Mouse (Mus musculus): ENCODE measurements around the gene Klf16. TPM values are rescaled to one million over a fixed set of nuclear protein-coding genes. Genes with fewer than 3 reads are reported as not detected.
A peak's percentile ranks its signal among the peaks of the same experiment; 100 is the strongest.

Gene Klf16
- total and polyA plus RNA-seq, 2 experiments from 2014 or later, result 8.6 to 16.6 TPM

- Histone ChIP-seq H3K9ac (replicated peaks; ENCODE audit: low read length) (no peak overlapping the region), H3K36me3 (ENCODE audit: insufficient read depth, low read length) (no peaks in the 10 kb centered on the region), H3K27me3 (ENCODE audit: insufficient read depth, low read length) (peaks cover 12% of the 10 kb centered on the region; the same call in 1 of the 2 replicates), H3K4me3 (ENCODE audit: low read length) (no peak overlapping the region), H3K4me1 (ENCODE audit: insufficient read depth, low read length) (no peaks in the 10 kb centered on the region), H3K9me3 (ENCODE audit: low read length) (no peaks in the 10 kb centered on the region), H3K4me2 (ENCODE audit: low read depth, low read length) (peak overlapping the region; percentile 23), H3K27ac (no peak overlapping the region)
- 15% methylated on average over 13 of the region's 13 CpGs for WGBS
- DNase-seq (ENCODE audit: low spot score) (no peak), ATAC-seq (no peak)
- no peak for TF ChIP-seq CTCF (IDR thresholded peaks at IDR 0.05; ENCODE audit: low read depth)
These were observed 41.4 kb downstream of the Klf16 start for GRCm38 (mm10) chr10:80535711-80536110.

GRCm38 (mm10) chr10:80535071-80535470, 42.0 kb downstream of the Klf16 start:
- peak overlapping the region; percentile 23 for H3K4me2 ChIP-seq (ENCODE audit: low read depth, low read length)
- peaks cover 12% of the 10 kb centered on the region; the same call in 1 of the 2 replicates for H3K27me3 ChIP-seq (ENCODE audit: insufficient read depth, low read length)
- WGBS, result 13% methylated on average over 14 of the region's 14 CpGs
- no peak overlapping the region for H3K4me3 ChIP-seq (ENCODE audit: low read length)
- ATAC-seq (no peak), DNase-seq (ENCODE audit: low spot score) (no peak)
- H3K9ac ChIP-seq (replicated peaks; ENCODE audit: low read length), result no peak overlapping the region
- no peaks in the 10 kb centered on the region for H3K36me3 ChIP-seq (ENCODE audit: insufficient read depth, low read length)
- H3K9me3 ChIP-seq (ENCODE audit: low read length), result no peaks in the 10 kb centered on the region
- H3K27ac ChIP-seq, result no peak overlapping the region
- no peak for TF ChIP-seq CTCF (IDR thresholded peaks at IDR 0.05; ENCODE audit: low read depth)
- no peaks in the 10 kb centered on the region for H3K4me1 ChIP-seq (ENCODE audit: insufficient read depth, low read length)

- H3K27ac ChIP-seq, result no peak overlapping the region
- ATAC-seq, result peak; percentile 48; the same call in 1 of the 2 replicates
- no peak overlapping the region for H3K4me3 ChIP-seq (ENCODE audit: low read length)
- TF ChIP-seq CTCF (IDR thresholded peaks at IDR 0.05; ENCODE audit: low read depth), result no peak
- peaks cover 12% of the 10 kb centered on the region; the same call in 1 of the 2 replicates for H3K27me3 ChIP-seq (ENCODE audit: insufficient read depth, low read length)
- no peak overlapping the region for H3K4me2 ChIP-seq (ENCODE audit: low read depth, low read length)
- H3K36me3 ChIP-seq (ENCODE audit: insufficient read depth, low read length), result no peaks in the 10 kb centered on the region
- H3K4me1 ChIP-seq (ENCODE audit: insufficient read depth, low read length), result no peaks in the 10 kb centered on the region
- 13% methylated on average over 7 of the region's 7 CpGs for WGBS
- no peaks in the 10 kb centered on the region for H3K9me3 ChIP-seq (ENCODE audit: low read length)
- DNase-seq (ENCODE audit: low spot score), result peak; percentile 27
- no peak overlapping the region for H3K9ac ChIP-seq (replicated peaks; ENCODE audit: low read length)
These were observed 43.4 kb downstream of the Klf16 start for GRCm38 (mm10) chr10:80533704-80534103.

- no peak overlapping the region for H3K27ac ChIP-seq
- no peak overlapping the region for H3K9ac ChIP-seq (replicated peaks; ENCODE audit: low read length)
- no peaks in the 10 kb centered on the region for H3K4me1 ChIP-seq (ENCODE audit: insufficient read depth, low read length)
- DNase-seq (ENCODE audit: low spot score), result no peak
- no peak for TF ChIP-seq CTCF (IDR thresholded peaks at IDR 0.05; ENCODE audit: low read depth)
- H3K9me3 ChIP-seq (ENCODE audit: low read length), result no peaks in the 10 kb centered on the region
- H3K4me3 ChIP-seq (ENCODE audit: low read length), result no peak overlapping the region
- no peak overlapping the region for H3K4me2 ChIP-seq (ENCODE audit: low read depth, low read length)
- ATAC-seq, result no peak
- 86% methylated on average over 11 of the region's 11 CpGs for WGBS
- no peaks in the 10 kb centered on the region for H3K36me3 ChIP-seq (ENCODE audit: insufficient read depth, low read length)
- peaks cover 12% of the 10 kb centered on the region; the same call in 1 of the 2 replicates for H3K27me3 ChIP-seq (ENCODE audit: insufficient read depth, low read length)
These were observed 44.3 kb downstream of the Klf16 start for GRCm38 (mm10) chr10:80532783-80533182.

- H3K4me1 ChIP-seq (ENCODE audit: insufficient read depth, low read length), result 0 out of 2 replicates have a peak, but pooled peaks cover 5% of the 10 kb centered on the region
- no peaks in the 10 kb centered on the region for H3K9me3 ChIP-seq (ENCODE audit: low read length)
- H3K9ac ChIP-seq (replicated peaks; ENCODE audit: low read length), result no peak overlapping the region
- peak; percentile 66 for DNase-seq (ENCODE audit: low spot score)
- H3K4me2 ChIP-seq (ENCODE audit: low read depth, low read length), result peak overlapping the region; percentile 33; the same call in 1 of the 2 replicates
- no peak overlapping the region for H3K27ac ChIP-seq
- no peak overlapping the region for H3K4me3 ChIP-seq (ENCODE audit: low read length)
- no peaks in the 10 kb centered on the region for H3K27me3 ChIP-seq (ENCODE audit: insufficient read depth, low read length)
- ATAC-seq, result peak; percentile 74
- no peak for TF ChIP-seq CTCF (IDR thresholded peaks at IDR 0.05; ENCODE audit: low read depth)
- no peaks in the 10 kb centered on the region for H3K36me3 ChIP-seq (ENCODE audit: insufficient read depth, low read length)
- 24% methylated on average over 9 of the region's 9 CpGs for WGBS
These were observed 50.9 kb downstream of the Klf16 start for GRCm38 (mm10) chr10:80526172-80526571.

GRCm38 (mm10) chr10:80523299-80523698, 53.8 kb downstream of the Klf16 start:
- H3K9ac ChIP-seq (replicated peaks; ENCODE audit: low read length), result no peak overlapping the region
- H3K4me1 ChIP-seq (ENCODE audit: insufficient read depth, low read length), result 0 out of 2 replicates have a peak, but pooled peaks cover 5% of the 10 kb centered on the region
- ATAC-seq, result no peak
- no peaks in the 10 kb centered on the region for H3K9me3 ChIP-seq (ENCODE audit: low read length)
- DNase-seq (ENCODE audit: low spot score), result no peak
- H3K27me3 ChIP-seq (ENCODE audit: insufficient read depth, low read length), result no peaks in the 10 kb centered on the region
- no peak overlapping the region for H3K4me3 ChIP-seq (ENCODE audit: low read length)
- no peak overlapping the region for H3K27ac ChIP-seq
- H3K4me2 ChIP-seq (ENCODE audit: low read depth, low read length), result no peak overlapping the region
- TF ChIP-seq CTCF (IDR thresholded peaks at IDR 0.05; ENCODE audit: low read depth), result peak; percentile 43
- 92% methylated on average over 7 of the region's 7 CpGs for WGBS
- H3K36me3 ChIP-seq (ENCODE audit: insufficient read depth, low read length), result no peaks in the 10 kb centered on the region

GRCm38 (mm10) chr10:80519287-80519686, 57.8 kb downstream of the Klf16 start:
- H3K36me3 ChIP-seq (ENCODE audit: insufficient read depth, low read length), result no peaks in the 10 kb centered on the region
- no peak overlapping the region for H3K4me3 ChIP-seq (ENCODE audit: low read length)
- H3K4me1 ChIP-seq (ENCODE audit: insufficient read depth, low read length), result peaks cover 3% of the 10 kb centered on the region; the same call in 1 of the 2 replicates
- H3K4me2 ChIP-seq (ENCODE audit: low read depth, low read length), result no peak overlapping the region
- WGBS, result 76% methylated on average over 2 of the region's 2 CpGs
- no peaks in the 10 kb centered on the region for H3K9me3 ChIP-seq (ENCODE audit: low read length)
- TF ChIP-seq CTCF (IDR thresholded peaks at IDR 0.05; ENCODE audit: low read depth), result peak; percentile 27
- H3K27me3 ChIP-seq (ENCODE audit: insufficient read depth, low read length), result no peaks in the 10 kb centered on the region
- H3K9ac ChIP-seq (replicated peaks; ENCODE audit: low read length), result no peak overlapping the region
- ATAC-seq (no peak), DNase-seq (ENCODE audit: low spot score) (no peak)
- H3K27ac ChIP-seq, result no peak overlapping the region

Small RNAs within 50 kb of the gene (microRNA-seq; reads per million reads assigned to microRNA genes)
- 0 to 0.18 reads per million in 2 experiments for gene Mir6912

Other genes starting within 250 kb of the Klf16 start
- gene Pcsk4, start 247.8 kb downstream of the Klf16 start, total RNA-seq (2014; rRNA removed), result 3.8 and 6.7 TPM in 2 replicates
- 11.0 and 11.8 TPM in 2 replicates for gene Pcsk4, start 247.8 kb downstream of the Klf16 start, polyA plus RNA-seq (2015; fragmentation: Nextera tagmentation; extraction: Ambion mirVana)
- gene Reep6, start 247.4 kb downstream of the Klf16 start, total RNA-seq (2014; rRNA removed), result 3.7 TPM in 2 replicates
- gene Reep6, start 247.4 kb downstream of the Klf16 start, polyA plus RNA-seq (2015; fragmentation: Nextera tagmentation; extraction: Ambion mirVana), result 5.2 and 5.5 TPM in 2 replicates
- 0.18 and 1.0 TPM in 2 replicates for gene Adamtsl5, start 228.9 kb downstream of the Klf16 start, total RNA-seq (2014; rRNA removed)
- gene Adamtsl5, start 228.9 kb downstream of the Klf16 start, polyA plus RNA-seq (2015; fragmentation: Nextera tagmentation; extraction: Ambion mirVana), result 0.91 and 1.2 TPM in 2 replicates
- 15.7 and 18.3 TPM in 2 replicates for gene Plk5, start 220.9 kb downstream of the Klf16 start, total RNA-seq (2014; rRNA removed)
- gene Plk5, start 220.9 kb downstream of the Klf16 start, polyA plus RNA-seq (2015; fragmentation: Nextera tagmentation; extraction: Ambion mirVana), result 8.9 and 9.3 TPM in 2 replicates
- gene Mex3d, start 189.7 kb downstream of the Klf16 start, total RNA-seq (2014; rRNA removed), result 129 and 145 TPM in 2 replicates
- gene Mex3d, start 189.7 kb downstream of the Klf16 start, polyA plus RNA-seq (2015; fragmentation: Nextera tagmentation; extraction: Ambion mirVana), result 11.6 and 14.2 TPM in 2 replicates
- gene Mbd3, start 177.8 kb downstream of the Klf16 start, total RNA-seq (2014; rRNA removed), result 48.2 and 50.4 TPM in 2 replicates
- 166 and 175 TPM in 2 replicates for gene Mbd3, start 177.8 kb downstream of the Klf16 start, polyA plus RNA-seq (2015; fragmentation: Nextera tagmentation; extraction: Ambion mirVana)
- 369 and 391 TPM in 2 replicates for gene Uqcr11, start 170.5 kb downstream of the Klf16 start, total RNA-seq (2014; rRNA removed)
- 897 and 981 TPM in 2 replicates for gene Uqcr11, start 170.5 kb downstream of the Klf16 start, polyA plus RNA-seq (2015; fragmentation: Nextera tagmentation; extraction: Ambion mirVana)
- 132 TPM in 2 replicates for gene Tcf3, start 143.7 kb downstream of the Klf16 start, total RNA-seq (2014; rRNA removed)
- 36.2 and 36.4 TPM in 2 replicates for gene Tcf3, start 143.7 kb downstream of the Klf16 start, polyA plus RNA-seq (2015; fragmentation: Nextera tagmentation; extraction: Ambion mirVana)
- 2.5 and 5.0 TPM in 2 replicates for gene Onecut3, start 82.5 kb downstream of the Klf16 start, total RNA-seq (2014; rRNA removed)
- 0.57 and 0.74 TPM in 2 replicates for gene Onecut3, start 82.5 kb downstream of the Klf16 start, polyA plus RNA-seq (2015; fragmentation: Nextera tagmentation; extraction: Ambion mirVana)
- gene Atp8b3, start 38.2 kb downstream of the Klf16 start, total RNA-seq (2014; rRNA removed), result 0.61 and 1.1 TPM in 2 replicates
- 0.96 and 1.2 TPM in 2 replicates for gene Atp8b3, start 38.2 kb downstream of the Klf16 start, polyA plus RNA-seq (2015; fragmentation: Nextera tagmentation; extraction: Ambion mirVana)
- gene Rexo1, start 15.8 kb downstream of the Klf16 start, total RNA-seq (2014; rRNA removed), result 47.2 and 51.0 TPM in 2 replicates
- 25.1 and 27.6 TPM in 2 replicates for gene Rexo1, start 15.8 kb downstream of the Klf16 start, polyA plus RNA-seq (2015; fragmentation: Nextera tagmentation; extraction: Ambion mirVana)
- 389 and 721 TPM in 2 replicates for gene Abhd17a, start 13.0 kb upstream of the Klf16 start, total RNA-seq (2014; rRNA removed)
- 159 and 171 TPM in 2 replicates for gene Abhd17a, start 13.0 kb upstream of the Klf16 start, polyA plus RNA-seq (2015; fragmentation: Nextera tagmentation; extraction: Ambion mirVana)
- gene Scamp4, start 25.6 kb upstream of the Klf16 start, total RNA-seq (2014; rRNA removed), result 39.5 and 43.2 TPM in 2 replicates
- 68.3 and 69.1 TPM in 2 replicates for gene Scamp4, start 25.6 kb upstream of the Klf16 start, polyA plus RNA-seq (2015; fragmentation: Nextera tagmentation; extraction: Ambion mirVana)
- 7.3 and 11.4 TPM in 2 replicates for gene Adat3, start 25.6 kb upstream of the Klf16 start, total RNA-seq (2014; rRNA removed)
- gene Adat3, start 25.6 kb upstream of the Klf16 start, polyA plus RNA-seq (2015; fragmentation: Nextera tagmentation; extraction: Ambion mirVana), result 3.6 and 4.0 TPM in 2 replicates
- gene Gm49322, start 28.7 kb upstream of the Klf16 start, total RNA-seq (2014; rRNA removed), result 0.54 and 2.2 TPM in 2 replicates
- gene Gm49322, start 28.7 kb upstream of the Klf16 start, polyA plus RNA-seq (2015; fragmentation: Nextera tagmentation; extraction: Ambion mirVana), result 1.1 TPM in 2 replicates
- gene Csnk1g2, start 45.5 kb upstream of the Klf16 start, total RNA-seq (2014; rRNA removed), result 128 and 156 TPM in 2 replicates
- gene Csnk1g2, start 45.5 kb upstream of the Klf16 start, polyA plus RNA-seq (2015; fragmentation: Nextera tagmentation; extraction: Ambion mirVana), result 94.3 and 95.5 TPM in 2 replicates
- 209 and 213 TPM in 2 replicates for gene Btbd2, start 79.8 kb upstream of the Klf16 start, total RNA-seq (2014; rRNA removed)
- 81.9 and 82.8 TPM in 2 replicates for gene Btbd2, start 79.8 kb upstream of the Klf16 start, polyA plus RNA-seq (2015; fragmentation: Nextera tagmentation; extraction: Ambion mirVana)
- gene Mknk2, start 100.8 kb upstream of the Klf16 start, total RNA-seq (2014; rRNA removed), result 84.5 and 95.4 TPM in 2 replicates
- 38.2 and 40.5 TPM in 2 replicates for gene Mknk2, start 100.8 kb upstream of the Klf16 start, polyA plus RNA-seq (2015; fragmentation: Nextera tagmentation; extraction: Ambion mirVana)
- gene Mob3a, start 124.7 kb upstream of the Klf16 start, total RNA-seq (2014; rRNA removed), result 68.3 and 76.4 TPM in 2 replicates
- 37.2 and 38.8 TPM in 2 replicates for gene Mob3a, start 124.7 kb upstream of the Klf16 start, polyA plus RNA-seq (2015; fragmentation: Nextera tagmentation; extraction: Ambion mirVana)
- gene Izumo4, start 124.9 kb upstream of the Klf16 start, total RNA-seq (2014; rRNA removed), result 31.1 and 31.6 TPM in 2 replicates
- gene Izumo4, start 124.9 kb upstream of the Klf16 start, polyA plus RNA-seq (2015; fragmentation: Nextera tagmentation; extraction: Ambion mirVana), result 46.7 and 52.2 TPM in 2 replicates
- gene Ap3d1, start 164.9 kb upstream of the Klf16 start, total RNA-seq (2014; rRNA removed), result 195 and 201 TPM in 2 replicates
- gene Ap3d1, start 164.9 kb upstream of the Klf16 start, polyA plus RNA-seq (2015; fragmentation: Nextera tagmentation; extraction: Ambion mirVana), result 99.2 and 99.7 TPM in 2 replicates
- 27.2 and 27.7 TPM in 2 replicates for gene Dot1l, start 177.9 kb upstream of the Klf16 start, total RNA-seq (2014; rRNA removed)
- 10.3 and 12.6 TPM in 2 replicates for gene Dot1l, start 177.9 kb upstream of the Klf16 start, polyA plus RNA-seq (2015; fragmentation: Nextera tagmentation; extraction: Ambion mirVana)
- 14.2 and 22.0 TPM in 2 replicates for gene Sf3a2, start 220.9 kb upstream of the Klf16 start, total RNA-seq (2014; rRNA removed)
- gene Sf3a2, start 220.9 kb upstream of the Klf16 start, polyA plus RNA-seq (2015; fragmentation: Nextera tagmentation; extraction: Ambion mirVana), result 48.7 and 53.2 TPM in 2 replicates
- gene Plekhj1, start 221.3 kb upstream of the Klf16 start, total RNA-seq (2014; rRNA removed), result 74.4 and 82.3 TPM in 2 replicates
- 99.4 and 103 TPM in 2 replicates for gene Plekhj1, start 221.3 kb upstream of the Klf16 start, polyA plus RNA-seq (2015; fragmentation: Nextera tagmentation; extraction: Ambion mirVana)
- 0.47 and 2.6 TPM in 2 replicates for gene Amh, start 227.9 kb upstream of the Klf16 start, total RNA-seq (2014; rRNA removed)
- 0.24 TPM in 1 of 2 replicates, not detected in the other for gene Amh, start 227.9 kb upstream of the Klf16 start, polyA plus RNA-seq (2015; fragmentation: Nextera tagmentation; extraction: Ambion mirVana)
- gene Jsrp1, start 236.2 kb upstream of the Klf16 start, total RNA-seq (2014; rRNA removed), result 0.22 TPM in 1 of 2 replicates, not detected in the other
- gene Jsrp1, start 236.2 kb upstream of the Klf16 start, polyA plus RNA-seq (2015; fragmentation: Nextera tagmentation; extraction: Ambion mirVana), result 1.4 and 1.6 TPM in 2 replicates
- 1,128 and 1,180 TPM in 2 replicates for gene Oaz1, start 249.3 kb upstream of the Klf16 start, total RNA-seq (2014; rRNA removed)
- 1,097 and 1,185 TPM in 2 replicates for gene Oaz1, start 249.3 kb upstream of the Klf16 start, polyA plus RNA-seq (2015; fragmentation: Nextera tagmentation; extraction: Ambion mirVana)